Mouse (Mus musculus): ENCODE measurements around the gene Dcst1.
A peak's percentile ranks its signal among the peaks of the same experiment; 100 is the strongest.

Gene Dcst1

DNA sequence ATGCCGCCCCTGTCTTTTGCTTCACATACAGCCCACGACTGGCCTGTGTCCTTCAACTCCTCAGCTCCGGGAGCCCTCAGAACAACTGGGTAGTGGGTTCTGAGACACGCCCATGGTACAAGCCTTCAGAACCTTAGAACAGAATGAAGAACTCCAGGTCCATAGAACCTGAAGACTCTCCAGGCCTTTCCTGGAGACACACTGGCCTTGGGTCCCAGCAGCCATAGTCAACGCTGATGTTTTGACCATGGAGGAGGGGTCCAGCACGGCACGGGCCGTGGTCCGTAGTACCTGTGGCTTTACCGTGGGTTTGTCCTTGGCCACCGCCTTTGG is at the start of gene Dcst1:
Gene Dcst1, minus strand, starts transcription at position 101 of the 333 bp plus-strand sequence.
- no peak for DNase-seq

- DNase-seq, result peak; percentile 95 to 97
These were observed 46.7 kb upstream of the Dcst1 start, which contains the start of gene Flad1 for GRCm38 (mm10) chr3:89411490-89412393. Gene Flad1 (minus strand): TSS chr3:89411870.

DNA sequence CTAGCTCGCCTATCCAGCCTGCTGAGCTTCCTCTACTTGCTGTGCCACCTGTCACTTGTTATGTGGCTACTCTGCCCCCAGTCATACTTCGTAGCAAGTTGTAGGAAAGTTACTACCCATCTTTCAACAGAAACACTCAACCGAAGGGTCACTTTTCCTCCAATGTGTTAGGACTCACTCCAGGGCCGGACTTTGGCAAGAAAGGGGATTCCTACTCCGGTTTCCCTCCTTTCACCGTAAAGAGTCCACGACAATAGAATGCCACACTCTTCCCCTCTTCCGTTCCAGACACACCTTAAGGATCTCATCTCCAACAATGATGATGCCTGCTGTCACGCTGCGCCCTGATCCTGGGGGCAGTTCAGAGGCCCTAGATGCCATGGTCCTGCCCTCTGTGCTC is 45.8 kb upstream of the Dcst1 start:
- DNase-seq, result no peak

GRCm38 (mm10) chr3:89409701-89410100 is 44.6 kb upstream of the Dcst1 start:
- no peak for DNase-seq

DNA sequence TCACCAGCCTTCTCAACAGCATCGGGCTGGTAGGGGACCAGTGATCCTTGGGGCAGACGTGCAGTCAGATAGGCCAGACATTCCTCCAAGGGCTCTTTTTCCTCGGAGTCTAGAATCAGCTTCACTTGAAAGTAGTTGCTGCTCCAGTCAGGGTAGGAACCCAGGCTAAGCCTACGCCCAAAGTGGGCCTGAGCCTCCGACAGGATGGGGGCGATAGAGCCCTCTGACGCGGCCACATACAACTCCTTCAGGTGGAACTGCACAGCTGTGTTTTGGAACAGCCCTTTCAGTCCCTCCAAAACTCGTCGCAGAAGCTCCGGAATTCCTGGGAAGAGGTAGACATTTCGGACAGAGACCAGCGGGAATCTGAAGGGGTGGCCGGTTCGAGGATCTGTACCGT is 43.4 kb upstream of the Dcst1 start:
- DNase-seq, result no peak

GRCm38 (mm10) chr3:89406887-89407286 is 41.8 kb upstream of the Dcst1 start:
- DNase-seq, result no peak

GRCm38 (mm10) chr3:89402693-89403092 is 37.6 kb upstream of the Dcst1 start, which contains the start of gene Lenep:
Gene Lenep (minus strand): TSS chr3:89402793.
- DNase-seq, result no peak

DNA sequence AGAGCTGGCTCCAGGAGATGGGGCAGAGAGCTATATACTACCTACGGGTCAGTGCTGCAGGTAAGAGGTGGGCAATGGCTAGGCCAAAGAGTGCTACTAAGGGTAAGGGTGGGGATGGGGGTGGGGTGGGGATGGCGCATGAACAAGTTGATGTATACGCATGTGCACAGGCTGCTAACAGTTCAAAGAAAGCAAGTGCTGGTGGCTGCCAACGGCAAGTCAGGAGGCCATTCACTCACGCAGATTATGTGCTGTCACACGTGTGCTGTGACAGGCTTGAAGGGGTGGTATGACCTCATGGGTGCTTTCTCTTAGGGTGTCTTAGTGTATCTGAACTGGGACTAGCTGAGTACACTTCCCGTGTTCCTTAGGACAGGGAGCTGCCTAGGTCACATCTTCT is 36.3 kb upstream of the Dcst1 start:
- no peak for DNase-seq

GRCm38 (mm10) chr3:89396654-89397005 is 31.6 kb upstream of the Dcst1 start:
- no peak for DNase-seq

DNA sequence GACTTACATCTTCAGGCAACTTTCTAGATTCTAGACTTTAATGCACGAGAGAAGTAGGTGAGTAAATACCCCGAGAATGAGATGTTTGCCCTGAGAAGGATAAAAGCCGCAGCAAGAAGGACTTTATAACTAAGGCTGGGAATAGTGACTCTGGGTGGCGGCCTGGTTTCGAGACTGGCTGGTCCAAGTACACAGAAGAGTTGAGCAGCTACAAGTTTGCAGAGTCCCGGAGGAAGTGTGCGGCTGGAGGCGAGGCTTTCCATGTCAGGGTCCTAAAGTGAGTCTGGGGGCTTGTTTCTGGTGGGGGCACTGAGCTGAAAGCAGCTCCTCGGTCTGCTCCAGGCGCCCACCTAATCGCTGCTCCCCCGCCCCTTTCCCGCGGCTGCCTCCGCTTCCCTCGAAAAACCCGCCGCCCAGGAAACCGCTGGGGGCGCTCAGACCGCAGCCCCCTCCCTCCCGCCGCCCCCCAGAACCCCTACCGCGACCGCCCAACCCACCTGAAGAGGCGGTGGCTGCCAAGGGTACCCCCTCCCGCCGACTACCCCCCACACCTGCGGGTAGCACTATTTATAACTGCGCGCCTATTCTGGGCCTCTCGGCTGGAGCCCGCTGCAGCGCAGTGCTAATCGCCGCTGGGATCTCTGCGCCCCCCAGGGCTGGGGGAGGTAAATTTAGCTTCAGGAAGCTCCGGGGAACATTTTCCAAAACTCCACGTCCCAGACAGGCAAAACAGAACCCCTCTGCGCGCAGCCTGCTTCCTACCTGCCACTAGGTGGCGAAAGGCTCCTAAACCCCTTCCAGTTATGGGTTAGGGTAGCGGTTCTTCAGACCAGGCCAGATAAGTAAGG is 31.0 kb upstream of the Dcst1 start:
- DNase-seq, result peak; percentile 65 to 67

GRCm38 (mm10) chr3:89395419-89395805 is 30.4 kb upstream of the Dcst1 start:
- no peak for DNase-seq

DNA sequence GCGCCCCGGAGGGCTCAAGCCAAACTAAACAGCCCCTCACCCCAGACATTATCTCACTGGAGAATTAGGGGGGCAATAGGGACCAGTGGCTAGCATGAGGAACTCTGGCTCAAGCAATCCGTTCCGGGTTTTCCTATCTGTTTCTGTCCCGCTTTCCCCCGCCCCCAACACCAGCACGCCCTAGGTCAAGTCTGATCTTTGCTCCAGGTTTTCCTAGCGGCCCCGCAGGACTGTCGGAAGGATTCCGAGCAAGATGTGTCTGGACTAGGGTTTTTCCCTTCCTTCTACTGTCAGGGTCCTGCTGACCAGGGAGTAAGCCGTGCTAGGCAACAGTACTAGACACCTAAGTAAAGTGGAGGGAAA is 29.8 kb upstream of the Dcst1 start:
- DNase-seq, result peak; percentile 56

GRCm38 (mm10) chr3:89394006-89394893 is 29.2 kb upstream of the Dcst1 start, which contains the start of gene Zbtb7b:
Gene Zbtb7b (minus strand): TSS chr3:89394776.
- peak; percentile 66 to 67 for DNase-seq

DNA sequence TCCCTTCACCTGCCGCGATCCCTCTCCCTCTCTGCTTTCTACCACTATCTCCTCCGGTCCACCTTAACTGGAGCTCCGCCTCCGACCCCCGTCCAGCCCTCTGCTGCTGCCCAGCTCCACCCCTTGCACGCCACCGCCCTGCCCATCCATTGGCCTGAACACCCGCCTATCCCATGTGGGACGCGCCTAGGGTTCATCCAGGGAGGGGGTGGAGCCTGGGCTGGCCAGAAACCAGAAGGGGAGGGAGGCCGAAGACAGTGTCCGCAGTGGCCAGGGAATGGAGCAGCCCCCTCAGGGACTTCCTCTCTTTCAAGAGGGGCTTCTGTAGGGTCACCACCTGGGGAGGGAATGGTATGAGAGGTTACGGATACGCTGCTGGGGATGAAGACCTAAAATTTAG is 28.6 kb upstream of the Dcst1 start:
- peak; percentile 94 to 95 for DNase-seq

- peak; percentile 28 to 41 for DNase-seq
These were observed 27.8 kb upstream of the Dcst1 start for GRCm38 (mm10) chr3:89392871-89393311.

DNA sequence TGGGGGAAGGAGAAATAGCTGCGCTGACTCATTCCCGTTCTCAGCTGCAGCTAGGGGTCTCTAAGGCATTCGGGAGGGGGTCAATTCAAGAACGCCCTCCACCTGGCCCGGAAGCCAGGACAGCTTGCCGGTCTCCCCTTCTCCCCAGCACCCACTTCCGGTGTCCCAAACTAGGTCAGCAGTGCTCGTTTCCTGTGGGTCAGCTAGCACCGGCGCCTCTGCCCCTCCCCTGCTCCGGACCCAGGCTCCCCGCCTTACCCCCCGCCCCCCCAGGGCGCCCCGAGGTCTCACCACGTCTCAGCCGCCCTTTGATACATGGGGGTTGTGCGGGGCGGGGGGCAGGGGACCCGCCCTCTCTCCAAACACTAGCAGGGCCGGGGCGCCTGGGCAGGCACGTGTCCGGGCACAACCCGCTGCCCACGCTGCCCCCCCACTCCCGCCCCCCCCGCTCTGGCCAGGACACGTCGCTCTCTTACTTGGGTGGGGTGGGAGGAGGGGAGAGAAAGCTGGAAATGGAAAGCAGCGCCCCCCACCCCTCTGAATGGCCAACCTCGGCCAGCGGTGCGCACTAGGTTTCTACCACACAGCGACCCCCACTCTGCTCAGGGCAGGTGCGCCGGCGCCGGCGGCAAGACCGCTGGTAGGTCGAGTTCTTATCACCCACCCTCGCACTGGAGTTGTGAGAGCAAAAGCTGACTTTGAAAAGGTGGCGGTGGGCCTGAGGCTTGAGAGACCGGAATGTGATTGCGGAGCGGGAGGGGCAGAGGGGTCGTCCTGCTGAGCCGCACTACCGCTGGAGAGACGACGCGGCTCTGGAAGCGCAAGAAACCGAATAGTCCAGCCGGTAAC is 26.8 kb upstream of the Dcst1 start:
- DNase-seq, result peak in 1 of 2 experiments; percentile 28

DNA sequence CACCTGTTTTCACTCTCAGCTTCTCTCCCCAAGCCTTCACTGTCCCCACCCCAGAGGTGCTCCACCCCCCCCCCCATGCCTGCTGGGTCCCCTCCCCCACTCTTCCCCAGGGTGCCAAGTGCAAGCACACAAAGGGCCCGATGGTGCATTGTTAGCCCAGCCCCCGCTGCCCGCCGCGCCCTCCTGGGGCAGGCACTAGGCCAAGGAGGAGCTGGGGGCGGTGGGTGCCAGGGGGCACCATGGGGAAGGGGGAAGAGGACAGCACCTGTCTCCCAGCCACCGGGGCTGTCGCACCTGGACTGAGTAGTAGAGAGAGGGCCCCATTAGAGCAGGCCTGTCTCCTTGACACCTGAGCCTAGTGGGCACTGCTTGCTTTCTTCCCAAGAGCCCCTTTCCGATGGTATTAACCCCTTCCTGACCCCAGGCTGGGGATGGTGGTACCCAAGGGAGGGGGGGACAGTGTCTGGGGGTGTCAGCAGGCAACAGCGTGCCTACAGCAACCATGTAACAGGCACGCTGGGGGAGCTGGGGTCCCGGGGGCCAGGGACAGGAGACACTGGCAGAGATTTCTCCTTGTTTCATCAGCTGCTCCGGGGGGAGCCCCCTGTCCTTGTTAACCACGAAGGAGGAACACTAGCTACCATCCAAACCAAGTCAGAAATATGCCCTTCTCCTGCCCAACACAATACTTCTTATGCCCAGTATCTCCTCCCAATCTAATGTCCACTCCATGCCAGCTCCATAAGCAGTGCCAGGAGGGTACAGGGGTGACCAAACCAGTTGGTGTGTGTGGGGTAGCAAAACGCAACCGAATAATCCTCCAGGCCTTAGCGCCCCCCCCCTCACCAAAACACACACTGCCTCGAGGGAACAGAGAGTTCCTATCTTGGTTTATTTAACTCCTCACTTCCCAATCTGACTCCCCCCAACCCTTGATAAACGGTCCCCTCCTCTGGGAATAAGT is 25.9 kb upstream of the Dcst1 start:
- peak; percentile 37 to 40 for DNase-seq

- DNase-seq, result peak; percentile 26 to 32
These were observed 25.1 kb upstream of the Dcst1 start for GRCm38 (mm10) chr3:89390111-89390515.

DNA sequence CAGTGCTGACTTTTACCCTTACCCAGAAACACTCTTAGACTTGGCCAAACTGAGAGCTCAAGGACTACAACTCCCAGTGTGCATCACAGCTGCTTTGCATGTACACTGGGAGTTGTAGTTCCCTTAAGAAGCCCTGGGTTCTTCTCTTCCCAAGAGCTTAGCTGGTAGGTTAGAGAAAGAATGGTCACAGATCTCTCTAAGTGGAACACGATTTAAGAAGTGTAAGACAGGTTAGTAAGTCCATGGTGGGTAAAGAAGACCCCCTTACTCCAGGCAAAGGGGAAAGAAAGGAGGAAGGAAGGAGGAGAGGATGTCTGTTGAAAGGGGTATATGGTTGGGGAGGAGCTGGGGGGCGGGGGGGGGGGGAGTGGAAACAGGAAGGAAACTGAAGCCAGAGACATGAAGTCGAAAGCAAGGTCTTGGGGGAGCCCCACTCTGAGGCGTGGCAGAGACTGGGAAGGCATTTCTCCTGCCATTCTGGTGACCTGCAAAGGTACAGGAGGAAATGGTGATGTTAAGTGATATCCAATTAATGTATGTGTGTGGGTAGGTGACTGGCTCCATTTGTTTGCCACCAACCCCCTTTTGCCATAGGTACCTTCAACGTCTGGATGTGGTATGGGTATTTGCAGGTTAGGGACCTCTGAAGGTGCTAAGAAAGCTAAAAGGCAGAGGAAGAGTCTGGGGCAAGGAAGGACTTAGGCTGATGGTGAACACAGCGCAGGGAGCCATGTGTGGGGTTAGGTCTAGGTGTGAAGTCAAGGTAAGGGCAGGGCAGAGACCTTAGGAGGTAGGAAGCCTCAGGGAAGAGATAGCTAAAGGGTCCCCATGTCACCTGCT is 24.1 kb upstream of the Dcst1 start:
- peak; percentile 69 to 70 for DNase-seq

All from B cell, adult 2 months (primary cell).